Mouse (Mus musculus) embryonic facial prominence, embryonic 15.5 days (tissue): ENCODE measurements at regions not wholly inside any gene's neighbourhood (a gene's known extent, or its start where the extent isn't known, plus 50 kb on each side); places are given as distances from the start of the nearest gene placed in this dataset.

ENCODE experiments used
- ATAC-seq: fragments of 200-750 bp; cut with Nextera tagmentation; 2 replicates; pipeline ENCODE4 v1.8.0; 2017; ENCODE audit warnings: low read depth, moderate TSS enrichment; ENCODE audit not compliant: insufficient number of reproducible peaks, low FRiP score, low TSS enrichment
- H3K27ac ChIP-seq: fragments of 300-500 bp; sonication (generic); replicated peaks from 2 replicates; pipeline ENCODE4 v1.5.1; 2015; ENCODE audit warnings: mild to moderate bottlenecking, inconsistent platforms
- H3K27me3 ChIP-seq: fragments of 300-500 bp; sonication (generic); 2 replicates; pipeline ENCODE4 v1.6.1; 2015; ENCODE audit warnings: inconsistent platforms
- H3K36me3 ChIP-seq: fragments of 300-500 bp; sonication (generic); 2 replicates; pipeline ENCODE4 v1.6.1; 2015; ENCODE audit warnings: mild to moderate bottlenecking, inconsistent platforms
- H3K4me1 ChIP-seq: fragments of 300-500 bp; sonication (generic); 2 replicates; pipeline ENCODE4 v1.6.1; 2015; ENCODE audit warnings: inconsistent platforms
- H3K4me2 ChIP-seq: fragments of 300-500 bp; sonication (generic); replicated peaks from 2 replicates; pipeline ENCODE4 v1.6.1; 2015; ENCODE audit warnings: mild to moderate bottlenecking, inconsistent platforms
- H3K4me3 ChIP-seq: fragments of 300-500 bp; sonication (generic); replicated peaks from 2 replicates; pipeline ENCODE4 v1.5.1; 2015; ENCODE audit warnings: mild to moderate bottlenecking, inconsistent platforms
- H3K9ac ChIP-seq: fragments of 300-500 bp; sonication (generic); 2 replicates; pipeline ENCODE4 v1.6.1; 2015; ENCODE audit warnings: inconsistent platforms
- H3K9me3 ChIP-seq: fragments of 300-500 bp; sonication (generic); replicated peaks from 2 replicates; pipeline ENCODE4 v1.6.1; 2016; ENCODE audit warnings: inconsistent platforms
- WGBS: fragments of 180-500 bp; shearing (Covaris S2); methylation state at CpG from one replicate; pipeline ENCODE4 v1.1.7; 2015; 5-methylcytosine and 5-hydroxymethylcytosine counted together

- 88% methylated on average over 2 of the region's 2 CpGs for WGBS
- Histone ChIP-seq H3K9me3 (no peaks in the 10 kb centered on the region), H3K4me1 (no peaks in the 10 kb centered on the region), H3K9ac (no peak overlapping the region), H3K4me2 (no peak overlapping the region), H3K36me3 (no peaks in the 10 kb centered on the region), H3K27ac (no peak overlapping the region), H3K27me3 (no peaks in the 10 kb centered on the region), H3K4me3 (no peak overlapping the region)
- no peak for ATAC-seq
Measured at GRCm38 (mm10) chr12:28922236-28922635, 170.6 kb downstream of the Eipr1 start.

- Histone ChIP-seq H3K27me3 (no peaks in the 10 kb centered on the region), H3K9me3 (no peaks in the 10 kb centered on the region), H3K4me2 (no peak overlapping the region), H3K4me3 (no peak overlapping the region), H3K9ac (no peak overlapping the region), H3K27ac (no peak overlapping the region), H3K36me3 (no peaks in the 10 kb centered on the region), H3K4me1 (no peaks in the 10 kb centered on the region)
- ATAC-seq: no peak
- WGBS: 91% methylated on average over 4 of the region's 4 CpGs
Measured at GRCm38 (mm10) chr12:28925206-28925605, 173.6 kb downstream of the Eipr1 start.

GRCm38 (mm10) chr12:28939936-28940335, 188.3 kb downstream of the Eipr1 start:
- no peaks in the 10 kb centered on the region for H3K36me3 ChIP-seq
- no peaks in the 10 kb centered on the region for H3K9me3 ChIP-seq
- no peak overlapping the region for H3K27ac ChIP-seq
- WGBS: 83% methylated on average over 7 of the region's 7 CpGs
- H3K4me3 ChIP-seq: no peak overlapping the region
- H3K27me3 ChIP-seq: no peaks in the 10 kb centered on the region
- no peak overlapping the region for H3K4me2 ChIP-seq
- no peaks in the 10 kb centered on the region for H3K4me1 ChIP-seq
- no peak for ATAC-seq
- H3K9ac ChIP-seq: no peak overlapping the region

GRCm38 (mm10) chr12:28948889-28949288, 197.3 kb downstream of the Eipr1 start:
- H3K9me3 ChIP-seq: no peaks in the 10 kb centered on the region
- H3K36me3 ChIP-seq: no peaks in the 10 kb centered on the region
- WGBS: 69% methylated on average over 9 of the region's 9 CpGs
- H3K27ac ChIP-seq: no peak overlapping the region
- no peak overlapping the region for H3K4me2 ChIP-seq
- ATAC-seq: no peak
- H3K4me1 ChIP-seq: no peaks in the 10 kb centered on the region
- H3K4me3 ChIP-seq: no peak overlapping the region
- no peak overlapping the region for H3K9ac ChIP-seq
- H3K27me3 ChIP-seq: no peaks in the 10 kb centered on the region

- no peak for ATAC-seq
- Histone ChIP-seq H3K4me2 (no peak overlapping the region), H3K9me3 (no peaks in the 10 kb centered on the region), H3K4me3 (no peak overlapping the region), H3K27me3 (no peaks in the 10 kb centered on the region), H3K27ac (no peak overlapping the region), H3K4me1 (no peaks in the 10 kb centered on the region), H3K36me3 (no peaks in the 10 kb centered on the region), H3K9ac (no peak overlapping the region)
- 74% methylated on average over 10 of the region's 10 CpGs for WGBS
Measured at GRCm38 (mm10) chr12:28949307-28949706, 197.7 kb downstream of the Eipr1 start.

- Histone ChIP-seq H3K36me3 (no peaks in the 10 kb centered on the region), H3K4me1 (no peaks in the 10 kb centered on the region), H3K27ac (no peak overlapping the region), H3K27me3 (no peaks in the 10 kb centered on the region), H3K9me3 (no peaks in the 10 kb centered on the region), H3K9ac (no peak overlapping the region), H3K4me2 (no peak overlapping the region), H3K4me3 (no peak overlapping the region)
- WGBS: 80% methylated on average over 1 of the region's 1 CpGs
- ATAC-seq: no peak
Measured at GRCm38 (mm10) chr12:28957155-28957554, 205.6 kb downstream of the Eipr1 start.

- H3K4me1 ChIP-seq: no peaks in the 10 kb centered on the region
- H3K4me2 ChIP-seq: no peak overlapping the region
- 0 out of 2 replicates have a peak, but pooled peaks have one; percentile 35 for ATAC-seq
Measured at GRCm38 (mm10) chr12:28958661-28959060, 207.1 kb downstream of the Eipr1 start.

GRCm38 (mm10) chr12:28969671-28970379, 218.2 kb downstream of the Eipr1 start:
- 70% methylated on average over 2 of the region's 2 CpGs for WGBS
- Histone ChIP-seq H3K27ac (no peak overlapping the region), H3K36me3 (no peaks in the 10 kb centered on the region), H3K9ac (no peak overlapping the region), H3K27me3 (no peaks in the 10 kb centered on the region), H3K9me3 (no peaks in the 10 kb centered on the region), H3K4me3 (no peak overlapping the region), H3K4me1 (no peaks in the 10 kb centered on the region), H3K4me2 (no peak overlapping the region)
- no peak for ATAC-seq

More at GRCm38 (mm10) chr12:28958661-28959060, 207.1 kb downstream of the Eipr1 start:
- Histone ChIP-seq H3K27me3 (no peaks in the 10 kb centered on the region), H3K36me3 (no peaks in the 10 kb centered on the region), H3K9ac (no peak overlapping the region), H3K4me3 (no peak overlapping the region), H3K27ac (no peak overlapping the region), H3K9me3 (no peaks in the 10 kb centered on the region)
- 67% methylated on average over 1 of the region's 1 CpGs for WGBS

- Histone ChIP-seq H3K9me3 (no peaks in the 10 kb centered on the region), H3K4me1 (no peaks in the 10 kb centered on the region), H3K27me3 (no peaks in the 10 kb centered on the region), H3K27ac (no peak overlapping the region), H3K4me3 (no peak overlapping the region), H3K36me3 (no peaks in the 10 kb centered on the region), H3K9ac (no peak overlapping the region), H3K4me2 (no peak overlapping the region)
- ATAC-seq: no peak
- 56% methylated on average over 6 of the region's 6 CpGs for WGBS
Measured at GRCm38 (mm10) chr12:28974571-28975041, 223.0 kb downstream of the Eipr1 start.

- ATAC-seq: no peak
- Histone ChIP-seq H3K27me3 (no peaks in the 10 kb centered on the region), H3K4me2 (no peak overlapping the region), H3K9ac (no peak overlapping the region), H3K4me3 (no peak overlapping the region), H3K4me1 (no peaks in the 10 kb centered on the region), H3K27ac (no peak overlapping the region), H3K9me3 (no peaks in the 10 kb centered on the region), H3K36me3 (no peaks in the 10 kb centered on the region)
- 83% methylated on average over 5 of the region's 5 CpGs for WGBS
Measured at GRCm38 (mm10) chr12:28975249-28975648, 223.6 kb downstream of the Eipr1 start.

- no peak for ATAC-seq
- Histone ChIP-seq H3K4me2 (no peak overlapping the region), H3K27me3 (no peaks in the 10 kb centered on the region), H3K9me3 (no peaks in the 10 kb centered on the region), H3K9ac (no peak overlapping the region), H3K27ac (no peak overlapping the region), H3K4me1 (no peaks in the 10 kb centered on the region), H3K36me3 (no peaks in the 10 kb centered on the region), H3K4me3 (no peak overlapping the region)
- WGBS: 73% methylated on average over 7 of the region's 7 CpGs
Measured at GRCm38 (mm10) chr12:28979679-28980078, 228.1 kb downstream of the Eipr1 start.

GRCm38 (mm10) chr12:28986214-28986613, 234.6 kb downstream of the Eipr1 start:
- Histone ChIP-seq H3K4me2 (no peak overlapping the region), H3K9ac (no peak overlapping the region), H3K4me1 (no peaks in the 10 kb centered on the region), H3K27ac (no peak overlapping the region), H3K36me3 (no peaks in the 10 kb centered on the region), H3K9me3 (no peaks in the 10 kb centered on the region), H3K4me3 (no peak overlapping the region), H3K27me3 (no peaks in the 10 kb centered on the region)
- 73% methylated on average over 7 of the region's 7 CpGs for WGBS
- ATAC-seq: no peak
